Mouse (Mus musculus) T-helper 17 cell (primary cell): ENCODE measurements at regions not wholly inside any gene's neighbourhood (a gene's known extent, or its start where the extent isn't known, plus 50 kb on each side); places are given as distances from the start of the nearest gene placed in this dataset.

Source experiments
- in situ Hi-C, 2 experiments: fragments of 300-600 bp; cut with MboI, MseI; formaldehyde crosslinking; loops; 1 replicate in 1 of 2; 2 replicates in 1 of 2; pipeline ENCODE4 v1.15.1; 2025; ENCODE audit warnings: high pct_unique_total_duplicates in 2 of 2

DNA sequence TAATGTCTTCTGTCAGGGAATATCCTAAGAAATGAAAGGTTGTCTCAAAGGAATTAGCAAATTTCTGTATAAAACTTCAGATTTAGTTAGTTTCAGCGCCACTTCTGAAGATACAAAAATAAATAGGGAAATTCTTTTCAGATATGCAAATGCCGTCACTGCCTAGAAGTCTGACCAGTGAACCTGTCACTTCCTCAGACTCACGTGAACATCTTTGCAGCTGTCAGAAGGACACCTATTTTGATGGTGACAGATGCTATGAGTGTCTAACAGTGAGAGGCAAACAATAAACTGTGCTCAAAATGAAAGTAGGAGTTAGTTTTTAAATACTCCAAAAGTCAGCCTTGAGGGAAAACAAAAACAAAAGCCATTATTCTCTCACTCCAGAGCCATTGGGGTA lies 57.5 kb upstream of the Igf1r start:
- in situ Hi-C loops: loop anchor here in 1 of 2 experiments (25.0 kb wide), 1 partner anchor 1092 kb away; no protein-coding TSS in a partner anchor

DNA sequence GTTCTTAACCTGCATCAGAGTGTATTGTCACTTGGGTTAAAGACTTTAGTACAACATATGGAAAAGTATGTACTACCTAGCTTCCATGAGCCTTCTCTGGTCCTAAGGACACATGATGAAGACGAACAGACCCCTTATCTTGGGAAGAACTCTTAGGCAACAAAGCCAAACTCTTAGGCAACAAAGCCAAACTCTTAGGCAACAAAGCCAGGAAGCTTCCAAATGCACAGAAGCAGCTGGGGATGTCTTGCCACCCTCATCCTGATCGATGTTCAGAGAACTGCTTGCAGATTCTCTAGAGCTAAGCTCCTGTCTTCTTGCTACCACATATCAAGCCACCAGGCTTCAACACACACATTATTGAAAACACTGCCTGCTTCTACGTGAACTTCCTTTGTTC lies 59.7 kb upstream of the Igf1r start:
- in situ Hi-C loops: loop anchor here in 1 of 2 experiments (25.0 kb wide), 1 partner anchor 1094 kb away; no protein-coding TSS in a partner anchor

DNA sequence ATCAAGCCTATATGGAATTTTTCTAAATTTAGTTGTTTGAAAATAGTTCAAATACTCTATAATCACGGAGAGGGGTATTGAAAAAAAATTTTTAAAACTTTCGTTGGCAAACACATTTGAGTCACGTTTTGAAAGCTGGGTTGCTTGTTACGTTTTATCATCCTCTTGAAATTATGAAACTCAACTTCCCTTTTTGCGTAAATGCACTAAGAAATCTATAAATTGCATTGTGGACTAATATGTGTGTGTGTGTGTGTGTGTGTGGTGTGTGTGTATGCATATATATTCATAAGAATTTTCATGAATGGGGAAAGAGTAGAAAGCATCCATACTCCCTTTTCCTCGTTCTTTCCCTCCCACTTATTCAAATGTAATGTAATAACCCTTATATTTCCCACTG lies 69.6 kb upstream of the Igf1r start:
- in situ Hi-C loops: loop anchor here in 1 of 2 experiments (25.0 kb wide), 1 partner anchor 1104 kb away; no protein-coding TSS in a partner anchor

GRCm38 (mm10) chr7:67882606-67883005 lies 70.0 kb upstream of the Igf1r start:
- in situ Hi-C loops: loop anchor here in 1 of 2 experiments (25.0 kb wide), 1 partner anchor 1105 kb away; no protein-coding TSS in a partner anchor

DNA sequence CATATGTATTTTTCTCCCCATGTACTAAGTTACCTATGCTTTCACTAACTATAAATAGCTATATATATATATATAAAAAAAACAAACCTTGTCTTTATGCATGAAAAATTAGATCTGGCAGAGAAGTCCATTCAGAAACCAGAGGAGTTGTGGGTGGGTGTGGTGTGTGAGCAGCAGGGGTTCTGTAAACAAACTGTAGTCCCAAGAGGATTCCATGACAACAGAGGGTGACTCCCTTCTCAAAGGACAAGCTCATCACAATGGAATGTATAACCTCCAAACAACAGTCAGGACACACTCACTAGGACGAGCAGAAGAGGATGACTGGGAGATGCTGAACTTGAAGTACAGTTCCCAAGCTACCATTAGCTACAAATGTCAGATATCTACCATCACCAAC lies 74.4 kb upstream of the Igf1r start:
- in situ Hi-C loops: loop anchor here in 1 of 2 experiments (25.0 kb wide), 1 partner anchor 1109 kb away; no protein-coding TSS in a partner anchor

DNA sequence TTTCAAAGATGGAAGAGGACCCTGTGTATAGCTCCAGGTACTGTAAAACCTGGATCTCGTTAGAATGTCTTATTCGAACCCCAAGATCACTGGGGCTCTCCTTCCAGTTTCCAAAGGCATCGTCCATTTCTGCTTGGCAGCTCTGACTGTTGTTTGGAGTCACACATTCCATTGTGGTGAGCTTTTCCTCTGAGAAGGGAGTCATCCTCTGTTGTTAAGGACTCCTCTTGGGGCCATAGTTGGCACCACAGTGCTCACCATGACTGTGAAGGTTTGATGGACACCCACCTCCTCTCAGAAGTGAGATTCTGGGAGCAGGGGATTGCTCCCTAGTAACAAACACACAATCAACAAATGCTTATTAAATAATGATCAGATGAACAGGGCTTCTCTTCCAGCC lies 75.0 kb upstream of the Igf1r start:
- in situ Hi-C loops: loop anchor here in 1 of 2 experiments (25.0 kb wide), 1 partner anchor 1110 kb away; no protein-coding TSS in a partner anchor

DNA sequence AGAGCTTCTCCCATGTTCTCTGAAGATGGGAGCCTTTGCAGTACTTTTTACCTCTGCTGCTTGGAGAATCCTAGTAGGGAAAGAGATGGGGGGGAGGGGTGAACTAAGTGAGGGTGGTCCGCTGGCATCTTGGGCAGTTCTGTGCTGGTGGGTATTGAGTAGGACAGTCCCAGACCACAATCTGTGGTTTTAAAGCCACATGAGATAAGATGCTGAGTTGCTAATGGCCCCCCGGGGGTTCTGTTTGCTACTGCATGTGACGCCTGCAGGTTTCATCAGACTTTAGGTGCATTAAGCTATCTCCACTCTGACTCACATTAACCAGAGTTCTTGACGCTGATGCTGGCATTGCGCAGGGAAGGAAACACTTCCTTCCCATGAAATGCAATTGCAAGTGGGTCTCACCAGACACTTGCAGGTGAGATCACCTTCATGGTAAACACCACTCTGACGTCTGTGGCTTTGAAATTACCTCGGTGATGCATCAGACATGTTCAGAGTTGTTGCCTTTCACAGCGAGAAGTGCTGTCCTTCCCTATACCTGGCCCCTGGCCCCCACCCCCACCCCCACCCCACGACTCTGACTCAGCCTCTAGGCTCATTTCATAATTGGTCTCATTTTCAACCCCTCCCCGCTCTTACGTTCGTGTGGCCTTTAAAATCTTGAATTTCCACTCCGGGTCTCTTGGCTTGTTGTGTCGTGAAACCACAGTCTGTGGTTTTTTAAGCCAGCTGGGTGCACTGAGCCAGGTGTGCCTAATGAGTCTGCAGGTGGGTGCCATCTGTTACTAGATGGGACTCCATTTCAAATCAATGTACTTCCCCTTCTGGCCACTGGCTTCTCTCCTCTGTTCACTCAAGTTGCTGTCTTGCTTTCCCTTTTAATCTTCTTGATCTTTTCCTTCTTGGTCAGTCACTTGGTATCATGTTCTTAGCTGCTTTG lies 94.8 kb upstream of the Synm start:
- in situ Hi-C loops: no loop called here

GRCm38 (mm10) chr7:67852859-67853258 lies 93.3 kb upstream of the Synm start:
- in situ Hi-C loops: no loop called here

DNA sequence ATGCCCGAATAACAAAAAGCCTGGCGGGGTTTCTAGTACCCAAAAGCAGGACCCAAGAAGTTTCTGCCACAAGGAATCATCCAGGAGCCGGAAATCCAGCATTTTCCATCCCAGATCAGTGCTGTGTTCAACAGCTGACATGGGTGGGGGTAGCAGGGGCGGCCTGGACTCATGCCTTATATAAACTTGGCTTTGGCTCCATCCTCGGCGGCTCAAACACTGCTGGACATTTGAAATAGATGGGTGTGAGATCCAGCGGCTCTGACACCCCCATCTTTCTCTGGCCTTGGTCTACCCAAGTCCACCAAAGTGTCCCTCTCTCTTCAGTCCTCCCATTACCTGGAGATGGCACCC lies 89.9 kb upstream of the Synm start:
- in situ Hi-C loops: no loop called here

- in situ Hi-C loops: no loop called here
These were observed 89.3 kb upstream of the Synm start for GRCm38 (mm10) chr7:67848589-67849508.

- in situ Hi-C loops: no loop called here
These were observed 87.3 kb upstream of the Synm start for GRCm38 (mm10) chr7:67846796-67847195.

DNA sequence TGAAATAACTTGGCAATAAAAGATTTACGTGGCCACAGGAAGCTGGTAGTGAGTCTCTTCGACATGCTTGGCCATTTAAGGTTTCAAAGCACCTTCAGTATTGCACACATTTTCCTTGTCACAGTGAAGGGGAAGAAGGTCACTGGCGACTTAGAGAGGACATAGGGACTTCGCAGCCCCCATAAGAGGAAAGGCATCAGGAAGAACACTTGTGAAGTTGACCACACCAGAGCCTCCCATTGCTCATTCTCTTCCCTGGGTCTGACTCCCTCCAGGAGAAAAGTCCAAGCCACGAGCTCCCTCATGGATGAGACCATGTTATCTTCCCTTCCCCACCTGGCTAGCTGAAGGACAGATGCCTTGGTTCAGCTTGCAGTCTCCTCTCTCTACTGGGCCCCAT lies 77.4 kb upstream of the Synm start:
- in situ Hi-C loops: no loop called here

- in situ Hi-C loops: no loop called here
These were observed 76.8 kb upstream of the Synm start for GRCm38 (mm10) chr7:67836117-67836949.

DNA sequence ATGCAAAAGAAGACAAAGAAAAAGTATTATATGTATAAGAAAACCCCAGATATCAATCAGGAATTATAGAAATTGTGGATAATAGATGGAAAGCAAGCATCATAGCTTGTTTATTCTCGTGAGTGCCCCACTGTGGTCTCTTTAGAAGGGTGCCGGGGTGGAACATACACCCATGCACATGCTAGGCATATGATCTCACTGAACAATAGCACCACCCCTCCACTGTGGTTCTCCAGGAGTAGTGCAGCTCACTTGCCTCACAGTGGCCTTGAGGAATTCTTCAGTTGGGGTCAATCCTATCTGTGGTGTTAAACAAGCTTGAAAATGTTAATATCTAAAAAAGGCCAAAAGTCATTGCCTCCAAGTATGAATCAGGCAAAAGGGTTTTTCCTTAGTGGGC lies 72.2 kb upstream of the Synm start:
- in situ Hi-C loops: no loop called here

DNA sequence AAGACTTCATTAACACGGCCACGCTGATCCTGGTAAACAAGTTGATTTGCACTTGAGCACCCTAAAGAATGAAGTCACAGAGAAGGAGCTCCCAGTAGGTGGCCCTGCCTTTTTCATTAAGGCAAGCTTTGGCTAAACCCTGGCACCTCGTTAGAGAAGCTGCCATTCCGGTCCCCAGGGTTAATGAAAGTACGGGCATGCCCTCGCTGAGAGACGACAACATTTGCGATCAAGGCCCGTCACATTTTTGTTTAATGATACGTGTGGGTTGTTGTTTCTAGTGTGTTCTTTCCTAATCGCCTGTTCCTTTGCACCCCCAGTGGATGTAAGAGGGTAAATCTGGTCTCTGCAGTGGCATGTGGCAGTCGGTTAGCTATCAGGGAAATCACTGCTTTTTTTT lies 67.8 kb upstream of the Synm start:
- in situ Hi-C loops: no loop called here

GRCm38 (mm10) chr7:67826936-67827335 lies 67.4 kb upstream of the Synm start:
- in situ Hi-C loops: no loop called here

- in situ Hi-C loops: no loop called here
These were observed 66.8 kb upstream of the Synm start for GRCm38 (mm10) chr7:67826368-67826767.

DNA sequence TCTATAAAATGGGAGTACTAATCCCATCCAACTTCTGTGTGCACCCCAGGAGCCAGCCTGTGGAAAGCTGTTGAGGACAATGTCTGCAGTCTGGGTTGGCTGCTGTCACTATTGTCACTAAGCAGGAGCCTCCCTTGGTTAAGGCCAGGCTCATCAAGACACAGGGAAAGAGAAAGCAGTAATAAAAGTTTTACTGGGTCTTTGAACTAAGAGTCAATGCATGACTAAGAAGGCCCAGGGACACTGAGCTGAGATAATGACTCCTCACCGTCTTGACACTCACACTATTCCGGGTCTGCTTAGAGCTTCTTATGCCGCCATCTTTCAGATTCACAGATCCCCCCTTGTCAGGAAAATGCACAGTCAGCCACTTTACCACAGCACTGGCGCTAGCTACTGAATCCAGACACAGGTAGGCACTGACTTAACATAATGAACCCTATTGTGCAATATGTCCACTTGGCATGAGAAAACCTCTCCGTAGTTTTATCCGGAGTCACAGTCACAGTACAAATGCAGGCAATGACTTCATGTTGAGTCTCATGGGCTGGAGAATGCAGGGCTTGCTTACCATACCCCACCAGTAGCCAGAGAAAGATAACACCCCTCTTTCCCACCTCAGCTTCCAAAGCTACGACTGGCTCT lies 66.2 kb upstream of the Synm start:
- in situ Hi-C loops: no loop called here

GRCm38 (mm10) chr7:67823943-67824645 lies 64.6 kb upstream of the Synm start:
- in situ Hi-C loops: no loop called here

DNA sequence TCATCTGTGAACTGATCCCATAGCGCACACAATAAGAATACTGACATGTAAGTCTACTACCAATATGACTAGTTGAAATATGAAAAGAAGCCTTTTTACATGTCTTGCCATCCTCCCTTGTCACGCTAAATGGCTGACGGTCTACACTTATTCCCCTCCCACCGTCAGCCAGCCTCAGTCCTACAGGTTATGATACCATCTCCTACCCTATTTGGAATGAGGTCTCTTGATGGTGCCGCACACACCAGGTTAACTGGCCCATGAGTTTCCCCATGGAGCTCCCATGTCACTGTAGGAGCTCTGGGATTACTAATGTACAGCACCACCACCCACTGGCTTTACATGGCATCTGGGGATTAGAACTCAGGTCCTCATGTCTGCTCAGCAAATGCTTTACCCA lies 60.0 kb upstream of the Synm start:
- in situ Hi-C loops: no loop called here
